Mouse (Mus musculus) embryo, embryonic 10 days (tissue): ENCODE data around the gene Tnc.

ENCODE experiments used
- DNase-seq: peaks from one replicate; pipeline ENCODE4 v3.0.0-alpha.2; 2015; ENCODE audit warnings: low spot score

Gene Tnc

GRCm38 (mm10) chr4:64024041-64024779 is 22.6 kb downstream of the Tnc start:
- DNase-seq = peak; percentile 41

- no peak for DNase-seq
Observed at GRCm38 (mm10) chr4:64020930-64021589, 25.8 kb downstream of the Tnc start.

GRCm38 (mm10) chr4:64020151-64020550 is 26.7 kb downstream of the Tnc start:
- DNase-seq = no peak

GRCm38 (mm10) chr4:64011308-64011707 is 35.5 kb downstream of the Tnc start:
- no peak for DNase-seq

GRCm38 (mm10) chr4:64009936-64010335 is 36.9 kb downstream of the Tnc start:
- no peak for DNase-seq

- no peak for DNase-seq
Observed at GRCm38 (mm10) chr4:64005198-64005597, 41.6 kb downstream of the Tnc start.

GRCm38 (mm10) chr4:64003677-64004076 is 43.1 kb downstream of the Tnc start:
- no peak for DNase-seq

GRCm38 (mm10) chr4:64002168-64002567 is 44.6 kb downstream of the Tnc start:
- no peak for DNase-seq

- DNase-seq = no peak
Observed at GRCm38 (mm10) chr4:64000788-64001187, 46.0 kb downstream of the Tnc start.

GRCm38 (mm10) chr4:64000293-64000692 is 46.5 kb downstream of the Tnc start:
- DNase-seq = no peak

- DNase-seq = peak; percentile 27
Observed at GRCm38 (mm10) chr4:63993462-63994113, 53.2 kb downstream of the Tnc start.

GRCm38 (mm10) chr4:63990216-63990615 is 56.6 kb downstream of the Tnc start:
- DNase-seq = no peak

- DNase-seq = no peak
Observed at GRCm38 (mm10) chr4:63988090-63988489, 58.7 kb downstream of the Tnc start.

- no peak for DNase-seq
Observed at GRCm38 (mm10) chr4:63986576-63986975, 60.2 kb downstream of the Tnc start.

- DNase-seq = no peak
Observed at GRCm38 (mm10) chr4:63983098-63983445, 63.7 kb downstream of the Tnc start.

GRCm38 (mm10) chr4:63982425-63983097 is 64.3 kb downstream of the Tnc start:
- DNase-seq = no peak

GRCm38 (mm10) chr4:63980211-63980794 is 66.5 kb downstream of the Tnc start:
- no peak for DNase-seq

- DNase-seq = peak; percentile 54
Observed at GRCm38 (mm10) chr4:63979635-63980034, 67.2 kb downstream of the Tnc start.

- no peak for DNase-seq
Observed at GRCm38 (mm10) chr4:63972536-63972935, 74.3 kb downstream of the Tnc start.

- DNase-seq = no peak
Observed at GRCm38 (mm10) chr4:63971762-63972161, 75.1 kb downstream of the Tnc start.

- DNase-seq = no peak
Observed at GRCm38 (mm10) chr4:63970925-63971324, 75.9 kb downstream of the Tnc start.

GRCm38 (mm10) chr4:63969891-63970290 is 76.9 kb downstream of the Tnc start:
- DNase-seq = no peak
